Mouse (Mus musculus): ENCODE data around the gene Zfp951.
"Not testable (repeated sequence)": the region's sequence is repeated elsewhere in the genome, so short reads cannot be mapped to it uniquely, and the experiment has no call there.

The Zfp951 gene

GRCm38 (mm10) chr5:104859962-104860525 is at the start of gene Zfp951:
TSS of gene Zfp951 (minus strand) at chr5:104860070.
- peak in 1 of 2 experiments; percentile 24 for DNase-seq (ENCODE audit: low spot score in 2 of 2)

DNA sequence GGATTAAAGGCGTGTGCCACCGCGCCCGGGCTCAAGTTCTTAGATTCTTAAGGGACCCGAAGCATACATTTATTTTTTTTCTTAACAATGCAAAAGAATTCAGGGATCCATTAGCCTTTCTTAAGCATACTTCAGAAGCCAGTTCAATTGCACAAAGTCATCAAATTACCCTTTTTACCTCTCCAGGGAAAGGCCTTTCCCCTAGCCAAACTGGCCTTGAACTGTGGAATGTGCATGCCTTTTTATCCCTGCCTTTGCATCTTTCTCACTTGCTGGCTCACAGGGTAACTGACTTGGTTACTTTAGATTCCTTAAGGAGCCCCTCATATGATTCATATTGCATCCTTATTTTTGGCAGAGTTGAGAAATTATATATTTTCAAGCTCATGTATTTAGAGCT is 46.7 kb upstream of the Zfp951 start:
- DNase-seq (ENCODE audit: low spot score in 2 of 2): not testable (repeated sequence)

- not testable (repeated sequence) for DNase-seq (ENCODE audit: low spot score in 2 of 2)
These were observed 567 bp downstream of the Zfp951 start for GRCm38 (mm10) chr5:104859045-104859961.

DNA sequence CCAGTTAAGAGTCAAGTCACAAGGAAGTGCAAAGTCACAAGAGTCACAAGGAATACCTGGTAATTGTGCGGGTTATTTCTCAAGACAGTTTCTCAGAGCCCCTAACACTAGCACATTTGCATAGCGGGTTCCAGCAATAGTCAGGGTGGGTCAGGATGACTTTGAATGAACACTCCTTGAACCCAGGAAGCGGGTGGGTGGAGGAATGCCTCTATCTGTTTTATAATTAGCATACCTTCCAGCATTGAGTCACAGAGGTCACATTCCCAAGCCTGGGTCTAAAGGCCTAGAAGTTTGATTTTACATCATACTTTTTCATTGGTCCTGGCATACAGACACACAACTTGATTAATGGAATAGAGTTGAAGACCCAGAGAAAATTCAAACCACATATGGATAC is 5.3 kb downstream of the Zfp951 start:
- not testable (repeated sequence) for DNase-seq (ENCODE audit: low spot score in 2 of 2)

DNA sequence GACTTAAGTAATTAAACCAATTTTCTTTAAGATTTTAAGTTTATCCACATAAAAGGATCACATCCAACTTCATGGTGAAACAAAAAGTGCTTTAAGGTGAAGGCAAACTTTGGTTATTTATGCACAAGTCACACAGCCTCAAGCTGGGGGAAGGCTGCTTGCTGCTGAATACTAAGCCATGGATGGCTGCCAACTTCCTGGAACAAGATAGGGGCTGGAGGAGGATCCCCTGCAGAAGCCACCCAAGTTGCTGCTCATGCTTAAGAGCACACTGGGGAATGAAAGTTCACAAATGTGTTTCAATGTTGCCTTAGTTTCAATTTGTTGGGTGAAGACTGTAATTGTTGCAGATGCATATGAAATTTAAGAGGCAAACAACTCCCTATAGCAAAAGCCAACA is 26.5 kb downstream of the Zfp951 start:
- no peak for DNase-seq (ENCODE audit: low spot score in 2 of 2)

DNA sequence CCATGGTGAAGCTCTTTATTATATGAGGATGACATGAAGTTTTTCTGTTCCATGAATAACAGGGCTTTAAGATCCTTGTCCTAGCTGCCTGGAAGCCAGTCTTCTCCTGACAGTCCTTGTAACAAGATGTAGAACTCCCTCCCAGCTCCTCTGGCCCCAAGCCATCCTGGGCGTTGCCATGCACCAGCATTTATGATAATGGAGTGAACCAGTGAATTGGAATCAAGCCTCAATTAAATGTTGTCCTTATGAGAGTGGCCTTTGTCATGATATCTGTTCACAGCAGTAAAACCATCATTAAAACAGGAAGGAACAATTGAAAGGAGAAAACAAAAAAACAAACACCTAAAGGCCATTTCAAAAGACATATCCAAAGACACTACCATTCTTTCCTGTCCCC is 30.3 kb downstream of the Zfp951 start:
- DNase-seq (ENCODE audit: low spot score in 2 of 2): no peak

DNA sequence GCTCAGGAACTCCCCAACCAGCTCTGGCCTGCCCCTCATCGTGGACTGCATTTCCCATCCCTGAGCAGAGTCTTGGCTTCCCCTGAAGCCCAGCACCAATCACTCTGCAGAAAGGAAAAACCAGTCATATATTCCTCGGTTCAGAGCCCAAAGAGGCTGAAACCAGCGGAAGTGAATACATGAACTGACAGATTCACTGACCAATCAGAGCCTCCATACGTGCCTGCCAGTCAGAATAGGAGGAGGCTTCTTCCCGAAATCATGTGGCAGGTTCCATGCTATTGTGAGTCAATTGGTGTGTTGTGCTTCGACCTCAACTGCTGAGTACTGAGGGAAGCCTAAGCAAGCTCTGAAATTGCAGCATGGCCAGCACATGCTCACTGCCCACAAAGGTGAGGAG is 89.7 kb downstream of the Zfp951 start:
- DNase-seq (ENCODE audit: low spot score in 2 of 2): not testable (repeated sequence)
